Mouse (Mus musculus) ovary, adult 18-20 months (tissue): ENCODE data around the gene Rad51c.
"Not testable (repeated sequence)": the region's sequence is repeated elsewhere in the genome, so short reads cannot be mapped to it uniquely, and the experiment has no call there.

Experiments
- DNase-seq: peaks from one replicate; pipeline ENCODE4 v3.0.0; 2022; ENCODE audit warnings: low spot score, mixed read lengths

Gene Rad51c

DNA sequence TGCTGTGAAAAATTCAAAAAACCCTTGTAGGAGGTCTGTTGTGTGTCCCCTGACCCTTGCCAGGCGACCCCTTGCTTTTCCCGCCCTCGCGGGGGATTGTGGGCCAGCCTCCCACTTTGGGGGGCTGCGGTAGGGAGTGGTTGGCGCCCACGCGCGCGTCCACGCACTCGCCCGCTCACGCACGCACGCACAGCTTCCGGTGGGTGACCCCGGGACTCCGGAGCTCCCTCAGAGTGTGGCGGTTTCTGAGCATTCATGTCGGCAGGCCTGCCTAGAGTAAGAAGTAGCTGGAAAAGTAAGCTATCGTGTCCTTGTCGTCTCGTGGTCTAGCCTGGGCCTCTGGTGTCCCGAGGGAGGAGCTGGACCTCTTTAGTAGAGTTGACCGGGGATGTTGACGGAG is at the start of gene Rad51c, which contains the start of gene Tex14:
Rad51c (minus strand) TSS at position 79 of the 400 bp plus-strand sequence.
Tex14 (plus strand) TSS at position 190 of the 400 bp plus-strand sequence.
- DNase-seq: peak; percentile 18

DNA sequence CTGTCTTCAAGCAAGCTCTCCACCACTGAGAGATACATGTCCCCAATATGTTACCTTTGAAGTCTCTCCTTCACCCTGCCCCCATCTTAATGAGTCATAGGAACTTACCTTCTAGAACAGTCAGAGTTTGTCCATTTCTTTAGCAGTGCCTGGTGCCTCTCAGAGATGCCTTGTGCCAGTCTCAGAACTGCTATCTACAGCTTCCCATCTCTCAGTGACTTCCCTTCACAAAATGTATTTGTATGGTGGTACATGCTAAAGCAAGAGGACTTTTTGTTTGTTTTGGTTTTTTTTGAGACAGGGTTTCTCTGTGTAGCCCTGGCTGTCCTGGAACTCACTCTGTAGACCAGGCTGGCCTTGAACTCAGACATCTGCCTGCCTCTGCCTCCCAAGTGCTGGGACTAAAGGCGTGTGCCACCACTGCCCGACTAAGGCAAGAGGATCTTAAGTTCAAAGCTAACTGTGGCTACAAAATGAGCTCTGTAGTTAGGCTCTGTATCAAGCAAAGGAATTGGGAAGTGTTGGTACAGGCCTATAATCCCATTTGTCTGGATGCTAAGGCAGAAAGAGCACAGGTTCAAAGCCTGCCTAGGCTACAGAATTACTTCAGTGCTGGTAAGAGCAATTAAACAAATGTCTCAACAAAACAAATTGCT is 49.4 kb upstream of the Rad51c start:
- DNase-seq: no peak

DNA sequence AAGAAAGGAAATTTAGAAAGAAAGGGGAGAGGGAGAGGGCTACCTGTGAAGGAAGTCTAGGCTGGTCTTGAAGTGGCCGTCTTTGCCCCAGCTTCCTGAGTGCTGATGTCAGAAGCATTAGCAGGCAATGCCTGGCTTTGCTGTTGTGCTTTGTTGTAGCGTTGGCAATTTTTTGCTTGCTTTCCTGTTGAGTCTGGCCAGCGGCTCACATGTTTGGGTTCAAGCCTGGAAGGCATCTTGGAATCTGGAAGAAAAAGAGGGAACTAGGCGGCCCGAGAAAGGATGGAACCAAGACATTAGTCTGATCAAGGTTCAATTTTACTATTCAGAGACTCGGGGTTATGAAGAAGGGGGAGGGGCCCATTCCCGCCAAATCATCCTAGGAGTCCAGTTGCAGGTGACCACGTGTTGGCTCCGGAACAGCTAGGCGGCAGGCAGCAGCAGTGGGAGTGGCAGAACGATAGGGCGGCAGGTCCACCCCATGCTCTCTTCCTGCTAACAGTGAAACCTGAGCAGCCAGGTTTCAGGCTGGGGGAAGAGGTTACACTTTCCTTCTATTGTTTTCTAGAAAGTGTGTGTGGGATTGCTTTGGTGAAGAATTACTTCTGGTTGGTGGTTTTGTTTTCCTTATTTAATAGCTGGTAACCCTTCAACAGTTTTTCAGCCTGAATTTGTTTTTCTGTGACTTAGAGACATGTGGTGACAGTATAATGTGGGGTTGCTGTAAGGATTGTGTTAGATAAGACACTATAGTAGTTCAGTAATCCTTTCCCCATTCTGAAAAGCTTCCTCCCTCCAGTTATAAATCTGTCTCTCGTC is 48.7 kb upstream of the Rad51c start:
- DNase-seq: no peak

DNA sequence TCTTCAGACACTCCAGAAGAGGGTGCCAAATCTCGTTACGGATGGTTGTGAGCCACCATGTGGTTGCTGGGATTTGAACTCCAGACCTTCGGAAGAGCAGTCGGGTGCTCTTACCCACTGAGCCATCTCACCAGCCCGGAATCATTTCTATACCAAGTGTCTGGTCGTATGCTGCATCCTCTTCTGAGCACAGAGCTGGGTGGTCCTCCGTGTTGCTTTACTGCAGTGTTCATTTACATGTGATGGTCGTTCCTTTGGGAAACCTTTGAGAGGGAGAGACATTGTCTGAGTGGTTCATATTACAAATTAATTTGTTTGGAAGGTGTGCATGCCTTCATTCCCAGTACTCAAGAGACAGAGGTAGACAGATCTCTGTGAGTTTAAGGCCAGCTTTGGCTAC is 48.0 kb upstream of the Rad51c start:
- not testable (repeated sequence) for DNase-seq

DNA sequence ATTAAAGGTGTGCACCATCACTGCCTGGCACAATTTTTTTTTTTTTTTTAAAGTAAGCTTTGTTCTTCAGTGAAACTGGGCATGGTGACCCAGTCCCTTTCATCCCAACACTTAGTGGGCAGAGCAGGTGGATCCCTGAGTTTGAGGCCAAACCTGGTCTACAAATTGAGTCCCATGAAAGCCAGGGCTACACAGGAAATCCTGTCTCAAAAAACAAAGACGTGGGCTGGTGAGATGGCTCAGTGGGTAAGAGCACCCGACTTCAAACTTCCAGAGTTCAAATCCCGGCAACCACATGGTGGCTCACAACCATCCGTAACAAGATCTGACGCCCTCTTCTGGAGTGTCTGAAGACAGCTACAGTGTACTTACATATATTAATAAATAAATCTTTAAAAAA is 45.1 kb upstream of the Rad51c start:
- DNase-seq: not testable (repeated sequence)

DNA sequence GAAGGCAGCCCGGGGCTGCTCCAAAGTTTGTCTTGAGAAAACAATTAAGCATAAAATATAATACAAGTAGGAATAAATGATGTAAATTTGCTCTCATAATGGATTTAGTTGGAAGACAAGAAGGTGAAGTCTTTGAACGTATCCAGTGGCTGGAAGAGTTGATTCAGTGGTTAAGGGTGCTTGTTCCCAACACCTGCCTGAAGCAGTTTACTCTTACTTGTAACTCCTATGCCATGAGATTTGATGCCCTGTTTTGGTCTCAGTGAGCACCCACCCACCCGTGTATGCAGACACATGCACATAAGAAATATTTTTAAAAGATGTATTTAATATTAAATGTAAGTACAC is 44.4 kb upstream of the Rad51c start:
- no peak for DNase-seq

DNA sequence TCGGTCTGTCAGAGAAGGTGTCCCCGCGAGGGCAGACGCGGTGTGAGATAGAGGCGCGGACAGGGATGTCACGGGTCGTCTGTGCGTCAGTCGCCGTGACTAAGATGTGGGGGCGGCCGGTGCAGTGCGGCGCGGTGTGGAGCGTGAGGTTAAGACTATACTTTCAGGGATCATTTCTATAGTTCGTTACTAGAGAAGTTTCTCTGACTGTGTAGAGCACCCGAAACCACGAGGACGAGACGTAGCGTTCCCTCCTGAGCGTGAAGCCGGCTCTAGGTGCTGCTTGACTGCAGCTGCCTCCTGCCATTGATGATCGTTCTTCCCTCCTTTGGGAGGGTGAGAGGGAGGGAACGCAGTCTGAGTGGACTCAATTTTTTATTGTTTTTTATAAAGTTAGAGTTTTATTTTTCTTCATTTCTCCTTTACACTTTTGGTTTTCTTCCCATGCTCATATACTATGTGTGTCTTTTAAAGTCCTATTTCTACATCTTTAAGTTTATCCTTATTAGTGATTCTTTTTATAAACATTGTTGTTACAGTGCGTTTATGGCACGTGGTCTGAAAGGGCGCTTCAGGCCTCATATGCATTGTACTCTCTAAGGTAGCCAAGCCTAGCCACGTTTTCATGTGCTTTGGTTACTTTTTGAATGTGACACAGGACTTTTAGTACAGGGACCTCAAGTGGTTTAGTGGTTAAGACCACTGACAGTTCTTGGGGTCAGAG is 43.9 kb upstream of the Rad51c start:
- peak; percentile 37 for DNase-seq

DNA sequence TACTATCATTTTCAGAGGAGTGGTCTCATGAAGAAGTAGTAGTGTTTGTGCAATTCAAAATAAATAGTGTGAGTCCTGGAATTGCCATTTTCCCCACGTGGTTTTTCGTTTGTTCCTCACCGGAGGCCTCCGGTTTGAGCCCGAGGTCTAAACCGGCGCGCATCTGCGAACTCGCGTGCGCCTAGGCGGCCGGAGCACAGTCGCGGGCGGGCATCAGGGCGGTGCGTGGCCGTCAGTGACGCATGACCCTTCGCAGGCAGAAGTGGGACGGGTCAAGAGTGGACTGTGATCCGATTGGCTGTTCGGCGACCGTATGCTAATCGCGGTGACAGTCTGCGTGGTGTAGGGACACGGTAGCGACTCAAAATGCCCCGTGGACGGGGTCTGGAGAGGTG is 43.3 kb upstream of the Rad51c start:
- peak; percentile 94 for DNase-seq

DNA sequence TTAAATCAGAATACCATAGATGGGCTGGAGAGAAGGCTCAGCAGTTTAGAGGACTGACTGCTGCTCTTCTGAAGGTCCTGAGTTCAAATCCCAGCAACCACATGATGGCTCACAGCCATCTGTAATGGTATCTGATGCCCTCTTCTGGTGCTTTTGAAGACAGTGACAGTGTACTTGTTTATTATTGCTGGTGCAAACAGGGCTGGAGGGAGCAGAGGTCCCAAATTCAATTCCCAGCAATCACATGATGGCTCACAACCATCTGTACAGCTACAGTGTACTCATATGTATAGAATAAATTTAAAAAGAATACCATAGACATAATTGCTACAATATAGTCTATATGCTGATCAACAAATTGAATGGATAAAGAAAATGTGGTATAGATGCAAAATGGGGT is 42.7 kb upstream of the Rad51c start:
- no peak for DNase-seq

DNA sequence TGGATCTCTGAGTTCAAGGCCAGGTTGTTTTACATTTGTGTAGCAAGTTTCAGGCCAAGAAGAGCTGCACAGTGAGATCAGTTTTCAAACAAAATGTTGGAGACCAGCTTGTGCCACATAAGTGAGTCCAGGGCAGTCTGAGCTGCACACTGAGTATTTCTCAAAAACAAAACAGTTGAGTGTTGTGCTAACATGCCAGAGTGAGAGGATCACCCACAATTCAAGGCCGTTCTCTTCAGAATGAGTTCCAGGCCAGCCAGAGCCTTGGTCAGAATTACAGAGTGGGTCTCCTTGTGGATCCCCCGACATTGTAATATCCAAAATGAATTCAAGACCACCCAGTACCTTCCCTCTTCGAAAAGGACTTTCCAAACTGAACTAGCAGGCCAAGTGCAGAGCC is 41.4 kb upstream of the Rad51c start:
- no peak for DNase-seq

DNA sequence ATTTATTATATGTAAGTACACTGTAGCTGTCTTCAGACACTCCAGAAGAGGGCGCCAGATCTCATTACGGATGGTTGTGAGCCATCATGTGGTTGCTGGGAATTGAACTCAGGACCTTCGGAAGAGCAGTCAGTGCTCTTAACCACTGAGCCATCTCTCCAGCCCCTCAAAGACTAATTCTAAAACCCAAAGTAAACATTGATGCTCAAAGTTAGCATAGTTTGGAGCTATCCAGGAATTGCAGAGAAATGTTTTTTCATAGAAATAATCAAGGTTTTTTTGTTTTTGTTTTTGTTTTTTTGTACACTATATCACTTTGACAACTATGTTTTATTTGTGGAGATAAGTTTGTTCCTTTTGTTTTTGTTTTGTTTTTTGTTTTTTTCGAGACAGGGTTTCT is 40.8 kb upstream of the Rad51c start:
- not testable (repeated sequence) for DNase-seq

DNA sequence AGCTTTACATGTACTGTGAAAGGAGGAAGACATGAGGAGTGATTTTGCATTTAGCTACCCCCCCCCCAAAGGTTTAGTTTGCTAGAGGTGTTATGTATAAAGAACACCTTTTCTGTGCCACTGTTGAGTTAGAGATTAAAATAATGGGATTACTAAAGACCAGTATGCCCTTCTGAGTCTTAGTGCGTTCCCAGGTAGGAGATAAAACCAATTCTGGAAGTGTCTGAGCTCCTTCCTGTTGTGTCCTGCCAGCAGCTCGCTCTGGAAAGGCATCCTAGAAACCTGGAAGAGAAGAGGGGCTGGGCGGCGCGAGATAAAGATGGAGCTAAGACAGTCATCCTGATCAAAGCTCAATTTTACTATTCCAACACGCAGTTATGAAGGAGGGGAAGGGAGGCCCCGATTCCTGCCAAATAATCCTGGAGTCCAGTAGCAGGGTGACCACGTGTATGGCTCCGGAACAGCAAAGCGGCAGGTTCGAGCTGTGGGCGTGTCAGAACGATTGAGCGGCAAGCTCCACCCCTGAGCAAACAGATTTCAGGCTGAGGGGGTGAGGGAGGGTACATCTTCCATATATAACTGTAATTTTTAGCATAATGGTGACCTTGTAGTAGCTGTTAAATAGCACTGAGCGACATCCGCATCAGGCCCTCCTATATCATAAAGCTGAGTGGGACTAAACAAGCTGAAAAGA is 40.1 kb upstream of the Rad51c start:
- DNase-seq: no peak

DNA sequence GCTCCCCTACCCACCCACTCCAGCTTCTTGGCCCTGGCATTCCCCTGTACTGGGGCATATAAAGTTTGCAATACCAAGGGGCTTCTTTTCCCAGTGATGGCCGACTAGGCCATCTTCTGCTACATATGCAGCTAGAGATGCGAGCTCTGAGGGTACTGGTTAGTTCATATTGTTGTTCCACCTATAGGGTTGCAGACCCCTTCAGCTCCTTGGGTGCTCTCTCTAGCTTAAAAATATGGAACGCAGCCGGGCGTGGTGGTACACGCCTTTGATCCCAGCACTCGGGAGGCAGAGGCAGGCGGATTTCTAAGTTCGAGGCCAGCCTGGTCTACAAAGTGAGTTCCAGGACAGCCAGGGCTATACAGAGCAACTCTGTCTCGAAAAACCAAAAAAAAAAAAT is 39.3 kb upstream of the Rad51c start:
- DNase-seq: not testable (repeated sequence)

DNA sequence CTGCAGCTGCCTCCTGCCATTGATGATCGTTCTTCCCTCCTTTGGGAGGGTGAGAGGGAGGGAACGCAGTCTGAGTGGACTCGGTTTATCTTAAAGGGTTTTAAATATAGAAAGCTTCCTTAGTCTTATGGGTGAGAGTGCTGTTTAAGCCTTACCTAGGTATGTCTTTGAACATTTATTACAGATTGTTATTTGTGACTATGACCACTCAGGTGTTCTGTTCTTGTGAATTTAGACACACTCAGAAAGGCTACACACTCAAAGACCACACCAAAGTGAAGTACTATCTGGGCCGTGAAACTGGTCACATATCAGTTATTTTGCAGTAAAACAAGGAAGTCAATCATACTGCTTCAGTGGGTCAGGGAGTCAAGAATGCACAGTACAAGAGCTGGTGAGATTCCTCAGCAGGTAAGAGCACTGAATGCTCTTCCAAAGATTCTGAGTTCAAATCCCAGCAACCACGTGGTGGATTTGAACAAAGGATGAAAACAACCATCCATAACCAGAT is 38.7 kb upstream of the Rad51c start:
- DNase-seq: peak; percentile 51

DNA sequence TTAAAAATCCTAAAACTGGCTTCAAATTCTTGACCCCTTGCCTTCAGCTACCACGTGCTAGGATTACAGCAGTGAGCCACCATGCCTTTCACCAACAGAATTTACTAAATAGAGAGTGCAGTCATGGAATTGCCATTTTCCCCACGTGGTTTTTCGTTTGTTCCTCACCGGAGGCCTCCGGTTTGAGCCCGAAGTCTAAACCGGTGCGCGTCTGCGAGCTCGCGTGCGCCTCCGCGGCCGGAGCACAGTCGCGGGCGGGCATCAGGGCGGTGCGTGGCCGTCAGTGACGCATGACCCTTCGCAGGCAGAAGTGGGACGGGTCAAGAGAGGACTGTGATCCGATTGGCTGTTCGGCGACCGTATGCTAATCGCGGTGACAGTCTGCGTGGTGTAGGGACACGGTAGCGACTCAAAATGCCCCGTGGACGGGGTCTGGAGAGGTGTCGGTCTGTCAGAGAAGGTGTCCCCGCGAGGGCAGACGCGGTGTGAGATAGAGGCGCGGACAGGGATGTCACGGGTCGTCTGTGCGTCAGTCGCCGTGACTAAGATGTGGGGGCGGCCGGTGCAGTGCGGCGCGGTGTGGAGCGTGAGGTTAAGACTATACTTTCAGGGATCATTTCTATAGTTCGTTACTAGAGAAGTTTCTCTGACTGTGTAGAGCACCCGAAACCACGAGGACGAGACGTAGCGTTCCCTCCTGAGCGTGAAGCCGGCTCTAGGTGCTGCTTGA is 38.1 kb upstream of the Rad51c start:
- DNase-seq: peak; percentile 79

DNA sequence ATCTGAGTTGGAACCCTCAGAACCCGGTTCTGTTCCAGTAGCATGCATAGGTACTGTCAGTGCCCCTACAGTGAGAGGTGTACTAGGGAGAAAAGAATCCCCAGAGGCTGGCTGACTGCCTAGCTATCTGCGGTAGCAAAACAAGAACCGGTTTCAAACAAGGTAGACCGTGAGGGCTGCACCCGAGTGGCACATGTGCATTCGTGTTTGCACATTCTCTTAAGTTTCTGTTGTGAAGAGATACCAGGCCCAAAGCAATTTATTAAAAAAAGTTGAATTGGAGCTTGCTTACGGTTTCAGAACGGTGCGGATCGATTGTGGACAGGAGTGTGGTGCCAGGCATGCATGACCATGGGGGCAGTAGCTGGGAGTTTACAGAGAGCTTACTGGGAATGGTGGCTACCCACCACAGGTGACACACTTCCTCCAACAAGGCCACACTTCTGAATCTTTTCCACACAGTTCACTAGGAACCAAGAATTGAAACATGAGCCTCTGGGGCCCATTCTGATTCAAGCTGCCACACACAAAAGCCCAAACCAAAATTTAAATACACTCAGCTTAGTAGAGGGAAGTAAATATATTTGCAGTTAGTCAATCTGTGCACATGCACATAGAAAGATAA is 35.2 kb upstream of the Rad51c start:
- DNase-seq: no peak

DNA sequence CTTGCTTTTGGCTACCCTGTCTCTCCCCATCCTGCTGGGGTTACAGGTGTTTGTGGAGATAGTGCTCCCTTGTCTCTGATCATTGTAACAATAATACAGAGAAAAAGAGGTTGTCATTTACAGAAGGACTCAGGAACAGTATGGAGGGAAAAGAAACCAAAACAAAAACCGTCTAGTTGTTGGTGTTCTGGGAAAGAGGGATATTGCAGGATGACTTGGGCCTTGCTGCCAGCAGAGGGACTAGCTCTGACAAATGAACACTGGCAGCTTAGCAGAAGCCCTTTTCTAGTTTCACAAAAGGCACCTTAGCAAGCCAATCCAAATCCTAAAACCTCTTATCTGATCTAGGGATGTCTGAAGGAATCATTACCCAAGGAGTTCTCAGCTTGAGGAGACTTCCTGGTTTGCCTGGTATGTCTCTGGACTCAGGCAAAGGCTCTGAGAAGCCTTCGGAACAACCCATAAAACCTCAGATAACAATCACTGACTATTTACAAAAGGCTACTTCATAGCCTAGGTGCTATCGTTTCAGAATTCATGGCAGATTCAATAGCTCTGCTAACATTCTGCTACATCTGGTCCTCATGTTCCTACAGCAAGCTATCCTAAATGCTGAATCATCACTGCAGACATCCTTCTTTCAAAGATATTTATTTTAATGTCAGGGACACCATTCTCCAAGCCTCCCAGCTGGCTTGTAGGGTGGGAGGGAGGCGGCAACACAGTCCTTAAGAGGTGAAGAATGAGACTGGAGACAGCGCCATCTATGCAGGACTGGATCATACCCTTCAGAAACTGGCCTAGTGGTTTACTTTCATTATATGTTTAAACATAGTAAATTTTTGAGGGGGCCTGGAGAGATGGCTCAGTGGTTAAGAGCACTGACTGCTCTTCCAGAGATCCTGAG is 31.8 kb upstream of the Rad51c start:
- no peak for DNase-seq

DNA sequence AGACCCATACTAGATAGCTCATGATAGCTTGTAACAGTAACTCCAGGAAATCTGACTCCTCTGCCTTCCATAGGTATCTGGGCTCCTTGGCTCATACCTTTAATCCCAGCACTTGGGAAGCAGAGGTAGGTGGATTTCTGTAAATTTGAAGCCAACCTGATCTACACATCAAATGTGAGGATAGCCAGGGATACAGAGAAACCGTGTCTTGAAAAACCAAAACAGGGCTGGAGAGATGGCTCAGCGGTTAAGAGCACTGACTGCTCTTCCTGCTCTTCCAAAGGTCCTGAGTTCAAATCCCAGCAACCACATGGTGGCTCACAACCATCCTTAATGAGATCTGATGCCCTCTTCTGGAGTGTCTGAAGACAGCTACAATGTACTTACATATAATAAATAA is 30.4 kb upstream of the Rad51c start:
- not testable (repeated sequence) for DNase-seq

DNA sequence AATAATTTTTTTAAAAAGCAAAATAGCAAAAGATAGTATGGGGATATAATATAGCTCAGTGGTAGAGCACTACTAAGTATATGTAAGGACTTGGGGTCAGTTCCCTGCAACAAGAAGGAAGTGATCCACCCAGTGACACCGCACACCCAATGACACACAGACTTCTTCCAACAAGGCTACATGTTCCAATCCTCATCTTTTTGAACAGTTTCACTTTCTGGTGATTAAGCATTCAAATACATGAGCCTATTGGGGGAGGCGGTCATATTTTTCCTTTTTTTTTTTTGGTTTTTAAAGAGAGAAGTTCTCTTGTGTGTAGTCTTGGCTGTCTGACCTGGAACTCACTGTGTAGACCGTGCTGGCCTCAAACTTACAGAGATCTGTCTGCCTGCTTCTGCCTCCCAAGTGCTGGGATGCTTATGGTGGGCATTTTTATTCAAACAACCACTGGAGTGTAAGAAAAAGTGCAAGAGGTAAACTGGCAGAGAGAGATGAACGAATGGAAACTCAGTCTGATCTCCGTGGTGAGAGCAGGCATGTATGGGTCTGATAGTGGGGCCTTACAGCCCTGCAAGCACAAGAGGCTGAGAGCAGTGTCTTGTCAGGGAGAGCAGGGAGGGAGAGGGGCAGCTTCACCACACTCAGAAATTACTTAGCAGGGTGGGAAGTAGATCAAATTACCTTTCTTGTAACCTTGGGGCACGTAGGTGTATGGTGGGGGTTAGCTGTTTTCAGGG is 28.3 kb upstream of the Rad51c start:
- no peak for DNase-seq
